ENCODE assay signal across 8 mouse cellular contexts in genomic region chr15:40169705-40170104, GRCm38 (mm10). TPM values are rescaled to one million over a fixed set of nuclear protein-coding genes. Genes with fewer than 3 reads are reported as not detected.
DNase-seq lines count a peak whose midpoint lies in the region; ATAC-seq and TF ChIP-seq lines count a peak whose summit lies in the region.

No protein-coding gene starts in this region.

- TF ChIP-seq POLR2A in testis, adult 2 months (IDR thresholded peaks at IDR 0.05; ENCODE audit: control insufficient read depth, low read depth, low read length): no peak

- H3K4me3 ChIP-seq in testis, adult 2 months (ENCODE audit: control insufficient read depth, low read depth, low read length): peak overlapping the region; percentile 44

- H3K36me3 ChIP-seq in testis, adult 2 months (ENCODE audit: control insufficient read depth, insufficient read depth, low read length): no peaks in the 10 kb centered on the region

- H3K4me1 ChIP-seq in testis, adult 2 months (ENCODE audit: control insufficient read depth, insufficient read depth, low read length): peaks cover 4% of the 10 kb centered on the region; the same call in 1 of the 2 replicates

- ATAC-seq in frontal cortex, adult (ENCODE audit: low TSS enrichment): peak; percentile 21; the same call in 1 of the 2 replicates

- no peak for TF ChIP-seq CTCF in testis, adult 2 months (IDR thresholded peaks at IDR 0.05; ENCODE audit: control insufficient read depth, insufficient read depth, insufficient replicate concordance, low read depth, low read length)

- DNase-seq in frontal cortex, postnatal 36 days (ENCODE audit: low spot score in 2 of 2): no peak
- no peak for DNase-seq in testis, postnatal 14 days (ENCODE audit: low spot score)
- DNase-seq in mesoderm, embryonic 11.5 days (ENCODE audit: low read depth, low spot score): peak; percentile 56
- DNase-seq in thymus, postnatal 36 days: no peak
- DNase-seq in frontal cortex, postnatal 14 days (ENCODE audit: low spot score in 2 of 2): no peak
- DNase-seq in ovary, adult 18-20 months (ENCODE audit: low spot score): no peak

- H3K27ac ChIP-seq in testis, adult 2 months (ENCODE audit: control insufficient read depth, insufficient read depth, low read depth, low read length): no peak overlapping the region

- no peaks in the 10 kb centered on the region for H3K27me3 ChIP-seq in testis, adult 2 months (ENCODE audit: control insufficient read depth, insufficient read depth, low read length)

RNA-seq across cellular contexts. Expression of gene 9330182O14Rik, which starts 35.5 kb away (rescaled TPM):
- polyA plus RNA-seq in testis, adult 2 months (2012; rRNA removed): 0.86 and 1.1 TPM in 2 replicates
